ENCODE assay signal across 9 mouse cellular contexts in the genomic region with DNA sequence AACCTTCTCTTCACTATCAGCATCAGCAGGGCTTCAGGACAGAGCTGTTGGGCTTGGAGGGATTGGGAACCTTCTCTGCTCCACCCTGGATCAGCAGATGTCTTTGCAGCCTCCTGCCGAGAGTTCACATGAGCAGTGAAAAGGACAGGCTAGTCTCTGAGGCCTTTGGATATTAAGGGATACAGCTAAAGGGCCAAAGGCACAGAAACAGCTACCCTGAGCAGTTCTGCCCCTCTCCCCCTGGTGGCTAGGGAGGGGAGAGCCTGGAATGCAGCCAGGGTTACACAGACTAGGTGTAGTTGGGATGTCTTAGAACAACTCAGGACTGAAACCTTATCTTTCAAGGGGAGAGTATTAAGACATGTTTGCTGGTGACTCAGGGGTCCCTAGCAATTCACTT. TPM values are rescaled to one million over a fixed set of nuclear protein-coding genes. Genes with fewer than 3 reads are reported as not detected.
DNase-seq lines count a peak whose midpoint lies in the region.
"Had no signal": no experiment of that assay in that cellular context is flagged by ENCODE, and none has a peak within 500 bp of the region (broad histone marks: within the 10 kb centered on the region; RNA-seq: fewer than 3 reads in every experiment).

No protein-coding gene starts in this region.

- DNase-seq in cerebellum, adult 18-20 months: peak; percentile 41 to 60
- DNase-seq in cerebellum, adult 8-10 months: no peak
- DNase-seq in kidney, postnatal 4 days: peak; percentile 64 to 77
- no peak for DNase-seq in kidney, adult 8-10 months
- peak; percentile 44 for DNase-seq in 416B (ENCODE audit: low read depth)
- peak; percentile 74 to 81 for DNase-seq in cerebellum, postnatal 10 days
- no peak for DNase-seq in retina, embryonic 14.5 days (ENCODE audit: low spot score)
- no peak for DNase-seq in adrenal gland, adult 2 months

RNA-seq across cellular contexts. Expression of a gene that starts 10.7 kb away (rescaled TPM):
- not detected for total RNA-seq in adrenal gland, adult 2 months (2021)
- 0.09 and 0.15 TPM in 2 replicates for polyA plus RNA-seq in adrenal gland, adult 2 months (2012; rRNA removed)
- total RNA-seq: heart, postnatal 10 days had no signal

RNA-seq across cellular contexts. Expression of a gene that starts 18.8 kb away (rescaled TPM):
- total RNA-seq in adrenal gland, adult 2 months (2021): 10 to 100 TPM; 10.1 to 18.3 TPM
- polyA plus RNA-seq in adrenal gland, adult 2 months (2012; rRNA removed): 16.7 and 17.1 TPM in 2 replicates

RNA-seq across cellular contexts. Expression of a gene that starts 45.5 kb away (rescaled TPM):
- total RNA-seq in adrenal gland, adult 2 months (2021): 10 to 100 TPM; 28.4 to 36.0 TPM
- 28.5 and 33.7 TPM in 2 replicates for polyA plus RNA-seq in adrenal gland, adult 2 months (2012; rRNA removed)

RNA-seq across cellular contexts. Expression of a gene that starts 48.6 kb away (rescaled TPM):
- total RNA-seq in adrenal gland, adult 2 months (2021): 100 to 1,000 TPM; 146 to 152 TPM
- polyA plus RNA-seq in adrenal gland, adult 2 months (2012; rRNA removed): 51.3 and 59.7 TPM in 2 replicates

Comparison
In these comparisons a context has a peak if more than half of its experiments do, and no peak if none do; other contexts are left out.
1. DNase-seq: peak in cerebellum, adult 18-20 months (2 of 2), kidney, postnatal 4 days (2 of 2), 416B (single experiment) and cerebellum, postnatal 10 days (2 of 2); none in cerebellum, adult 8-10 months (single experiment), kidney, adult 8-10 months (0 of 2), retina, embryonic 14.5 days (single experiment) and adrenal gland, adult 2 months (single experiment).